ENCODE assay signal across 8 mouse cellular contexts in genomic region chr13:12256871-12257390, GRCm38 (mm10). TPM values are rescaled to one million over a fixed set of nuclear protein-coding genes. Genes with fewer than 3 reads are reported as not detected.
DNase-seq lines count a peak whose midpoint lies in the region; ATAC-seq and TF ChIP-seq lines count a peak whose summit lies in the region.

No protein-coding gene starts in this region.

- ATAC-seq in intestine, embryonic 14.5 days (replicated peaks; ENCODE audit: low FRiP score, low TSS enrichment, low read depth), result no peak
- ATAC-seq in neural tube, embryonic 12.5 days (ENCODE audit: low FRiP score, low read depth), result no peak
- ATAC-seq in inflammation-experienced regulatory T-cells, adult 6 months, result no peak

- peaks cover 10% of the 10 kb centered on the region for H3K4me1 ChIP-seq in intestine, embryonic 14.5 days (replicated peaks; ENCODE audit: control insufficient read depth, insufficient read depth, low read length)
- H3K4me1 ChIP-seq in neural tube, embryonic 12.5 days, result peaks cover 16% of the 10 kb centered on the region

- H3K27me3 ChIP-seq in intestine, embryonic 14.5 days (replicated peaks; ENCODE audit: control insufficient read depth, insufficient read depth, low read length), result no peaks in the 10 kb centered on the region
- H3K27me3 ChIP-seq in neural tube, embryonic 12.5 days (replicated peaks), result no peaks in the 10 kb centered on the region

- H3K9me3 ChIP-seq in intestine, embryonic 14.5 days (ENCODE audit: control insufficient read depth, low read length), result peaks cover 2% of the 10 kb centered on the region; the same call in 1 of the 2 replicates
- H3K9me3 ChIP-seq in neural tube, embryonic 12.5 days, result 0 out of 2 replicates have a peak, but pooled peaks cover 4% of the 10 kb centered on the region

- TF ChIP-seq CTCF in left cerebral cortex, adult 2 months (IDR thresholded peaks at IDR 0.05), result no peak

- H3K9ac ChIP-seq in intestine, embryonic 14.5 days (ENCODE audit: low read length), result peak overlapping the region; percentile 71
- peak overlapping the region; percentile 61 for H3K9ac ChIP-seq in neural tube, embryonic 12.5 days

- intact Hi-C loops in left cerebral cortex, adult 2 months (cut with DNase I), result loop anchor here (5.0 kb wide), 1 partner anchor 150 kb away; the partner anchor contains the start of gene Ryr2

- no peak for DNase-seq in left cerebral cortex, adult 2 months (ENCODE audit: extremely low spot score in 1 of 2, low spot score in 2 of 2)
- DNase-seq in left cerebral cortex, adult 11 months (ENCODE audit: low spot score), result no peak
- peak; percentile 34 for DNase-seq in embryo, embryonic 11 days
- DNase-seq in intestine, embryonic 14.5 days (ENCODE audit: low spot score), result peak; percentile 52
- no peak for DNase-seq in left cerebral cortex, adult 8-10 months (ENCODE audit: low spot score in 2 of 2)
- no peak for DNase-seq in kidney, postnatal 36 days

- H3K4me3 ChIP-seq in left cerebral cortex, adult 2 months, result peak overlapping the region; percentile 94
- peak overlapping the region; percentile 88 for H3K4me3 ChIP-seq in intestine, embryonic 14.5 days (ENCODE audit: low read depth, low read length)
- H3K4me3 ChIP-seq in neural tube, embryonic 12.5 days, result peak overlapping the region; percentile 67

- H3K27ac ChIP-seq in left cerebral cortex, adult 2 months, result no peak overlapping the region
- H3K27ac ChIP-seq in intestine, embryonic 14.5 days (ENCODE audit: low read depth), result peak overlapping the region; percentile 86
- no peak overlapping the region for H3K27ac ChIP-seq in neural tube, embryonic 12.5 days

- peaks cover 14% of the 10 kb centered on the region for H3K36me3 ChIP-seq in intestine, embryonic 14.5 days (ENCODE audit: control insufficient read depth, insufficient read depth, low read length)
- H3K36me3 ChIP-seq in neural tube, embryonic 12.5 days, result no peaks in the 10 kb centered on the region

- 17% methylated on average over 10 of the region's 10 CpGs for WGBS in intestine, embryonic 14.5 days
- 10% methylated on average over 10 of the region's 10 CpGs for WGBS in neural tube, embryonic 12.5 days

- peak overlapping the region; percentile 57 for H3K4me2 ChIP-seq in intestine, embryonic 14.5 days (ENCODE audit: low read length)
- peak overlapping the region; percentile 70 for H3K4me2 ChIP-seq in neural tube, embryonic 12.5 days (replicated peaks)

RNA-seq across cellular contexts. Expression of gene Mtr, which starts 1.0 kb away (rescaled TPM):
- total RNA-seq in left cerebral cortex, adult 2 months (2021), result 10 to 100 TPM; 17.4 to 19.0 TPM
- 15.2 and 16.7 TPM in 2 replicates for polyA plus RNA-seq in intestine, embryonic 14.5 days (2014; fragmentation: Nextera tagmentation; extraction: Ambion mirVana)
- polyA plus RNA-seq in neural tube, embryonic 12.5 days (2016; fragmentation: Nextera tagmentation; extraction: Ambion mirVana), result 11.9 and 12.2 TPM in 2 replicates
- total RNA-seq in left cerebral cortex, adult 8-10 months (2022), result 10 to 100 TPM; 15.6 to 17.4 (median 16.6) TPM
- 10 to 100 TPM; 17.2 to 24.3 (median 20.9) TPM for polyA plus RNA-seq in inflammation-experienced regulatory T-cells, adult 6 months (2017; shearing (Covaris generic))

Comparison
In these comparisons a context has a peak if more than half of its experiments do, and no peak if none do; other contexts are left out.
1. DNase-seq: peak in embryo, embryonic 11 days (single experiment) and intestine, embryonic 14.5 days (single experiment); none in left cerebral cortex, adult 2 months (0 of 2), left cerebral cortex, adult 11 months (single experiment), left cerebral cortex, adult 8-10 months (0 of 2) and kidney, postnatal 36 days (0 of 2).
2. Peak in every context shown above with its lines, with median percentiles within 50 percentile points of each other: H3K4me3 ChIP-seq.